Mouse (Mus musculus) frontal cortex, postnatal 10 days (tissue): ENCODE measurements at regions not wholly inside any gene's neighbourhood (a gene's known extent, or its start where the extent isn't known, plus 50 kb on each side); places are given as distances from the start of the nearest gene placed in this dataset.

ENCODE experiments used
- DNase-seq, 2 experiments: peaks; one replicate each; pipeline ENCODE4 v3.0.0; 2022; ENCODE audit warnings: low spot score in 2 of 2, mixed read lengths in 1 of 2

GRCm38 (mm10) chr1:106086687-106087086 is 84.9 kb upstream of the Phlpp1 start:
- no peak for DNase-seq

- no peak for DNase-seq
Measured at GRCm38 (mm10) chr1:106092909-106093557, 78.5 kb upstream of the Phlpp1 start.

GRCm38 (mm10) chr1:106093813-106094212 is 77.7 kb upstream of the Phlpp1 start:
- no peak for DNase-seq

- DNase-seq, result peak in 1 of 2 experiments; percentile 29
Measured at GRCm38 (mm10) chr1:106096324-106096723, 75.2 kb upstream of the Phlpp1 start.

GRCm38 (mm10) chr1:106097177-106097576 is 74.4 kb upstream of the Phlpp1 start:
- DNase-seq, result no peak

GRCm38 (mm10) chr1:106100611-106101010 is 70.9 kb upstream of the Phlpp1 start:
- no peak for DNase-seq

GRCm38 (mm10) chr1:106102537-106102936 is 69.0 kb upstream of the Phlpp1 start:
- no peak for DNase-seq

GRCm38 (mm10) chr1:106109081-106109480 is 62.5 kb upstream of the Phlpp1 start:
- DNase-seq, result no peak
